Comparison of ENCODE assay signal across 8 mouse cellular contexts in genomic region chr1:178368121-178368520, GRCm38 (mm10). TPM values are rescaled to one million over a fixed set of nuclear protein-coding genes. Genes with fewer than 3 reads are reported as not detected.
A peak's percentile ranks its signal among the peaks of the same experiment; 100 is the strongest.
DNase-seq lines count a peak whose midpoint lies in the region; ATAC-seq and TF ChIP-seq lines count a peak whose summit lies in the region.

No protein-coding gene starts in this region.

- WGBS in heart, embryonic 15.5 days = 62% methylated on average over 6 of the region's 6 CpGs
- 71% methylated on average over 6 of the region's 6 CpGs for WGBS in liver, embryonic 13.5 days (ENCODE audit: insufficient replicate concordance)

- intact Hi-C loops in heart, postnatal 14 days (cut with DNase I) = loop anchor here (2.0 to 5.0 kb wide), 2 partner anchors 39 to 79 kb away; partner anchors contain the start of gene Efcab2

- H3K9me3 ChIP-seq in heart, embryonic 15.5 days (replicated peaks) = no peaks in the 10 kb centered on the region
- no peaks in the 10 kb centered on the region for H3K9me3 ChIP-seq in G1E (replicated peaks)
- H3K9me3 ChIP-seq in liver, embryonic 13.5 days (replicated peaks) = no peaks in the 10 kb centered on the region

- DNase-seq in heart, postnatal 14 days = no peak
- DNase-seq in G1E (ENCODE audit: low spot score) (no peak), MN1 (ENCODE audit: low spot score) (no peak)
- no peak for DNase-seq in liver, embryonic 13.5 days
- no peak for DNase-seq in embryo, embryonic 10 days (ENCODE audit: low spot score)

- no peak overlapping the region for H3K4me3 ChIP-seq in heart, embryonic 15.5 days
- H3K4me3 ChIP-seq in G1E (ENCODE audit: low read depth, low read length) = peak overlapping the region; percentile 73; the same call in 1 of the 2 replicates
- no peak overlapping the region for H3K4me3 ChIP-seq in brown adipose tissue, adult 24 weeks (ENCODE audit: insufficient read depth, low read depth, low read length)
- no peak overlapping the region for H3K4me3 ChIP-seq in liver, embryonic 13.5 days (replicated peaks)

- H3K4me2 ChIP-seq in heart, embryonic 15.5 days = peak overlapping the region; percentile 73; the same call in 1 of the 2 replicates
- H3K4me2 ChIP-seq in liver, embryonic 13.5 days = peak overlapping the region; percentile 79; the same call in 1 of the 2 replicates

- H3K4me1 ChIP-seq in heart, embryonic 15.5 days (replicated peaks) = peaks cover 16% of the 10 kb centered on the region
- peaks cover 27% of the 10 kb centered on the region for H3K4me1 ChIP-seq in G1E (ENCODE audit: insufficient read depth, low read depth, low read length)
- no peaks in the 10 kb centered on the region; the same call in 1 of the 2 replicates for H3K4me1 ChIP-seq in brown adipose tissue, adult 24 weeks (ENCODE audit: control insufficient read depth, insufficient read depth, insufficient read length, low read length)
- H3K4me1 ChIP-seq in liver, embryonic 13.5 days (replicated peaks) = peaks cover 29% of the 10 kb centered on the region

- TF ChIP-seq CTCF in G1E (IDR thresholded peaks at IDR 0.05; ENCODE audit: low read depth, low read length) = no peak

- H3K36me3 ChIP-seq in heart, embryonic 15.5 days = no peaks in the 10 kb centered on the region
- peaks cover 5% of the 10 kb centered on the region for H3K36me3 ChIP-seq in G1E (replicated peaks)
- no peaks in the 10 kb centered on the region for H3K36me3 ChIP-seq in liver, embryonic 13.5 days

- no peak overlapping the region for H3K9ac ChIP-seq in heart, embryonic 15.5 days
- no peak overlapping the region for H3K9ac ChIP-seq in liver, embryonic 13.5 days

- no peak for ATAC-seq in heart, embryonic 15.5 days (replicated peaks; ENCODE audit: insufficient number of reproducible peaks, insufficient read depth, low FRiP score, low read depth)
- ATAC-seq in G1E (ENCODE audit: extremely low read depth, insufficient number of reproducible peaks, low FRiP score, poor library complexity, severe bottlenecking) = no peak
- no peak for ATAC-seq in liver, embryonic 13.5 days (ENCODE audit: low read depth)
- ATAC-seq in inflammation-experienced regulatory T-cells, adult 6 months = no peak

- H3K27ac ChIP-seq in heart, embryonic 15.5 days = peak overlapping the region; percentile 96
- peak overlapping the region; percentile 90 for H3K27ac ChIP-seq in brown adipose tissue, adult 24 weeks (replicated peaks; ENCODE audit: low read depth, low read length)
- no peak overlapping the region; the same call in 1 of the 2 replicates for H3K27ac ChIP-seq in liver, embryonic 13.5 days

- H3K27me3 ChIP-seq in heart, embryonic 15.5 days = no peaks in the 10 kb centered on the region
- H3K27me3 ChIP-seq in G1E (ENCODE audit: insufficient read depth, low read length) = no peaks in the 10 kb centered on the region
- H3K27me3 ChIP-seq in liver, embryonic 13.5 days = no peaks in the 10 kb centered on the region

RNA-seq across cellular contexts. Expression of gene Hnrnpu, which starts 30.5 kb away (rescaled TPM):
- 227 and 271 TPM in 2 replicates for polyA plus RNA-seq in heart, embryonic 15.5 days (2015; fragmentation: Nextera tagmentation; extraction: Ambion mirVana)
- 100 to 1,000 TPM; 212 to 218 TPM for total RNA-seq in heart, postnatal 14 days (2021)
- 932 and 945 TPM in 2 replicates for total RNA-seq in G1E (2014; fragmentation: Nextera tagmentation)
- total RNA-seq in G1E (2017) = 331 and 441 TPM in 2 replicates
- 726 and 956 TPM in 2 replicates for polyA plus RNA-seq in G1E (2012)
- 168 and 235 TPM in 2 replicates for polyA plus RNA-seq in brown adipose tissue, adult 24 weeks (2012; ENCODE audit: insufficient read depth, insufficient read length, missing spikeins)
- polyA plus RNA-seq in liver, embryonic 13.5 days (2015; fragmentation: Nextera tagmentation; extraction: Ambion mirVana) = 177 and 260 TPM in 2 replicates
- 100 to 1,000 TPM in 2 of 3 experiments, 10 to 100 TPM in 1; 89.8 to 166 (median 118) TPM for polyA plus RNA-seq in inflammation-experienced regulatory T-cells, adult 6 months (2017; shearing (Covaris generic))

RNA-seq across cellular contexts. Expression of gene Efcab2, which starts 37.8 kb away (rescaled TPM):
- 14.0 and 21.5 TPM in 2 replicates for polyA plus RNA-seq in heart, embryonic 15.5 days (2015; fragmentation: Nextera tagmentation; extraction: Ambion mirVana)
- 10 to 100 TPM; 49.9 to 50.0 TPM for total RNA-seq in heart, postnatal 14 days (2021)
- total RNA-seq in G1E (2014; fragmentation: Nextera tagmentation) = 3.4 and 4.1 TPM in 2 replicates
- 4.8 and 6.0 TPM in 2 replicates for total RNA-seq in G1E (2017)
- 0.13 and 0.17 TPM in 2 replicates for polyA plus RNA-seq in G1E (2012)
- polyA plus RNA-seq in brown adipose tissue, adult 24 weeks (2012; ENCODE audit: insufficient read depth, insufficient read length, missing spikeins) = 4.7 and 5.8 TPM in 2 replicates
- polyA plus RNA-seq in liver, embryonic 13.5 days (2015; fragmentation: Nextera tagmentation; extraction: Ambion mirVana) = 3.4 and 4.9 TPM in 2 replicates
- 1 to 10 TPM; 3.3 to 6.2 (median 3.6) TPM for polyA plus RNA-seq in inflammation-experienced regulatory T-cells, adult 6 months (2017; shearing (Covaris generic))

RNA-seq across cellular contexts. Expression of gene Cox20, which starts 49.2 kb away (rescaled TPM):
- polyA plus RNA-seq in heart, embryonic 15.5 days (2015; fragmentation: Nextera tagmentation; extraction: Ambion mirVana) = 202 and 343 TPM in 2 replicates
- total RNA-seq in heart, postnatal 14 days (2021) = 100 to 1,000 TPM; 111 to 119 TPM
- total RNA-seq in G1E (2014; fragmentation: Nextera tagmentation) = 230 and 246 TPM in 2 replicates
- 135 and 179 TPM in 2 replicates for total RNA-seq in G1E (2017)
- 11.2 and 18.4 TPM in 2 replicates for polyA plus RNA-seq in G1E (2012)
- 314 and 362 TPM in 2 replicates for polyA plus RNA-seq in brown adipose tissue, adult 24 weeks (2012; ENCODE audit: insufficient read depth, insufficient read length, missing spikeins)
- 96.7 and 119 TPM in 2 replicates for polyA plus RNA-seq in liver, embryonic 13.5 days (2015; fragmentation: Nextera tagmentation; extraction: Ambion mirVana)
- 100 to 1,000 TPM; 177 to 251 (median 244) TPM for polyA plus RNA-seq in inflammation-experienced regulatory T-cells, adult 6 months (2017; shearing (Covaris generic))
